Mouse (Mus musculus): ENCODE measurements at regions not wholly inside any gene's neighbourhood (a gene's known extent, or its start where the extent isn't known, plus 50 kb on each side); places are given as distances from the start of the nearest gene placed in this dataset.

- TF ChIP-seq EP300 (IDR thresholded peaks at IDR 0.05), result no peak
- TF ChIP-seq CTCF (IDR thresholded peaks at IDR 0.05), result no peak
These were observed 99.6 kb downstream of the Rpl10-ps3 start for GRCm38 (mm10) chr9:50244982-50245671.

Data from lung, postnatal 0 days (tissue).